9 mouse cellular contexts compared by ENCODE assay signal in genomic region chr8:11788252-11788651, GRCm38 (mm10). TPM values are rescaled to one million over a fixed set of nuclear protein-coding genes. Genes with fewer than 3 reads are reported as not detected.
A peak's percentile ranks its signal among the peaks of the same experiment; 100 is the strongest.
DNase-seq lines count a peak whose midpoint lies in the region; ATAC-seq and TF ChIP-seq lines count a peak whose summit lies in the region.
"Had no signal": no experiment of that assay in that cellular context is flagged by ENCODE, and none has a peak within 500 bp of the region (broad histone marks: within the 10 kb centered on the region; RNA-seq: fewer than 3 reads in every experiment).

No protein-coding gene starts in this region.

- H3K9ac ChIP-seq in hindbrain, postnatal 0 days (replicated peaks; ENCODE audit: low read length): no peak overlapping the region
- no peak overlapping the region for H3K9ac ChIP-seq in hindbrain, embryonic 12.5 days
- no peak overlapping the region for H3K9ac ChIP-seq in kidney, postnatal 0 days (ENCODE audit: low read depth, low read length)
- H3K9ac ChIP-seq in forebrain, embryonic 12.5 days: no peak overlapping the region

- peak; percentile 65 for TF ChIP-seq CTCF in hindbrain, postnatal 0 days (IDR thresholded peaks at IDR 0.05; ENCODE audit: low read depth)
- TF ChIP-seq CTCF in kidney, postnatal 0 days (IDR thresholded peaks at IDR 0.05; ENCODE audit: low read depth): peak; percentile 65

- no peak overlapping the region for H3K4me2 ChIP-seq in hindbrain, postnatal 0 days (ENCODE audit: low read depth, low read length)
- H3K4me2 ChIP-seq in hindbrain, embryonic 12.5 days (replicated peaks): no peak overlapping the region
- H3K4me2 ChIP-seq in kidney, postnatal 0 days (ENCODE audit: low read length): no peak overlapping the region
- H3K4me2 ChIP-seq in forebrain, embryonic 12.5 days: no peak overlapping the region

- no peaks in the 10 kb centered on the region for H3K27me3 ChIP-seq in hindbrain, postnatal 0 days (ENCODE audit: insufficient read depth, low read length)
- H3K27me3 ChIP-seq in hindbrain, embryonic 12.5 days: no peaks in the 10 kb centered on the region
- no peaks in the 10 kb centered on the region for H3K27me3 ChIP-seq in kidney, postnatal 0 days (ENCODE audit: insufficient read depth, low read length)
- no peaks in the 10 kb centered on the region for H3K27me3 ChIP-seq in forebrain, embryonic 12.5 days

- H3K36me3 ChIP-seq in hindbrain, postnatal 0 days (ENCODE audit: insufficient read depth, low read length): peaks cover 17% of the 10 kb centered on the region; the same call in 1 of the 2 replicates
- H3K36me3 ChIP-seq in hindbrain, embryonic 12.5 days: peaks cover 48% of the 10 kb centered on the region
- peaks cover 34% of the 10 kb centered on the region for H3K36me3 ChIP-seq in kidney, postnatal 0 days (ENCODE audit: insufficient read depth, low read length)
- peaks cover 57% of the 10 kb centered on the region for H3K36me3 ChIP-seq in forebrain, embryonic 12.5 days (replicated peaks)

- DNase-seq in hindbrain, postnatal 0 days (ENCODE audit: low spot score): peak; percentile 67
- peak; percentile 68 for DNase-seq in urinary bladder, postnatal 14 days (ENCODE audit: low spot score)
- no peak for DNase-seq in urinary bladder, postnatal 4 days (ENCODE audit: low spot score in 2 of 2)
- DNase-seq in cerebellum, postnatal 10 days: peak; percentile 86
- DNase-seq in kidney, postnatal 0 days (ENCODE audit: low spot score): peak; percentile 72
- peak; percentile 63 for DNase-seq in thymus, postnatal 4 days

- H3K27ac ChIP-seq in hindbrain, postnatal 0 days: no peak overlapping the region
- no peak overlapping the region for H3K27ac ChIP-seq in hindbrain, embryonic 12.5 days
- H3K27ac ChIP-seq in kidney, postnatal 0 days: no peak overlapping the region
- no peak overlapping the region for H3K27ac ChIP-seq in forebrain, embryonic 12.5 days

- 46% methylated on average over 8 of the region's 8 CpGs for WGBS in hindbrain, postnatal 0 days
- 59% methylated on average over 8 of the region's 8 CpGs for WGBS in hindbrain, embryonic 12.5 days
- WGBS in kidney, postnatal 0 days: 27% methylated on average over 8 of the region's 8 CpGs
- 76% methylated on average over 5 of the region's 8 CpGs for whole genome bisulfite sequencing in forebrain, embryonic 12.5 days

- no peaks in the 10 kb centered on the region for H3K9me3 ChIP-seq in hindbrain, postnatal 0 days (ENCODE audit: low read length)
- H3K9me3 ChIP-seq in hindbrain, embryonic 12.5 days (replicated peaks): no peaks in the 10 kb centered on the region
- no peaks in the 10 kb centered on the region for H3K9me3 ChIP-seq in kidney, postnatal 0 days (replicated peaks; ENCODE audit: low read length)
- H3K9me3 ChIP-seq in forebrain, embryonic 12.5 days: no peaks in the 10 kb centered on the region

- H3K4me1 ChIP-seq in hindbrain, postnatal 0 days (ENCODE audit: insufficient read depth, low read length): no peaks in the 10 kb centered on the region
- H3K4me1 ChIP-seq in hindbrain, embryonic 12.5 days: no peaks in the 10 kb centered on the region
- no peaks in the 10 kb centered on the region for H3K4me1 ChIP-seq in kidney, postnatal 0 days (replicated peaks; ENCODE audit: insufficient read depth, low read length)
- no peaks in the 10 kb centered on the region for H3K4me1 ChIP-seq in forebrain, embryonic 12.5 days

- no peak for ATAC-seq in hindbrain, postnatal 0 days
- no peak for ATAC-seq in hindbrain, embryonic 12.5 days (ENCODE audit: low FRiP score)
- 0 out of 2 replicates have a peak, but pooled peaks have one; percentile 34 for ATAC-seq in kidney, postnatal 0 days (replicated peaks; ENCODE audit: low FRiP score, low read depth)
- ATAC-seq in forebrain, embryonic 12.5 days (ENCODE audit: low FRiP score): no peak

- H3K4me3 ChIP-seq in hindbrain, postnatal 0 days (ENCODE audit: low read length): no peak overlapping the region
- no peak overlapping the region for H3K4me3 ChIP-seq in hindbrain, embryonic 12.5 days
- no peak overlapping the region for H3K4me3 ChIP-seq in kidney, postnatal 0 days (replicated peaks; ENCODE audit: low read depth, low read length)
- no peak overlapping the region for H3K4me3 ChIP-seq in forebrain, embryonic 12.5 days (replicated peaks)

RNA-seq across cellular contexts. Expression of gene Tex29, which starts 52.0 kb away (rescaled TPM):
- not detected in 2 replicates for total RNA-seq in hindbrain, postnatal 0 days (2014; rRNA removed)
- 0.58 and 1.3 TPM in 2 replicates for polyA plus RNA-seq in hindbrain, postnatal 0 days (2015; fragmentation: Nextera tagmentation; extraction: Ambion mirVana)
- 0.27 TPM in 1 of 2 replicates, not detected in the other for polyA plus RNA-seq in hindbrain, embryonic 12.5 days (2016; fragmentation: Nextera tagmentation; extraction: Ambion mirVana)
- polyA plus RNA-seq in kidney, postnatal 0 days (2015; fragmentation: Nextera tagmentation; extraction: Ambion mirVana): 1.5 TPM in 2 replicates
- 0.26 TPM in 1 of 2 replicates, not detected in the other for polyA plus RNA-seq in forebrain, embryonic 12.5 days (2016; fragmentation: Nextera tagmentation; extraction: Ambion mirVana)
- polyA plus RNA-seq: heart, embryonic 16.5 days had no signal

Comparison
In these comparisons a context has a peak if more than half of its experiments do, and no peak if none do; other contexts are left out.
1. DNase-seq: peak in hindbrain, postnatal 0 days (single experiment), urinary bladder, postnatal 14 days (single experiment), cerebellum, postnatal 10 days (2 of 2), kidney, postnatal 0 days (single experiment) and thymus, postnatal 4 days (single experiment); none in urinary bladder, postnatal 4 days (0 of 2).